Mouse (Mus musculus): ENCODE measurements at regions not wholly inside any gene's neighbourhood (a gene's known extent, or its start where the extent isn't known, plus 50 kb on each side); places are given as distances from the start of the nearest gene placed in this dataset.

DNA sequence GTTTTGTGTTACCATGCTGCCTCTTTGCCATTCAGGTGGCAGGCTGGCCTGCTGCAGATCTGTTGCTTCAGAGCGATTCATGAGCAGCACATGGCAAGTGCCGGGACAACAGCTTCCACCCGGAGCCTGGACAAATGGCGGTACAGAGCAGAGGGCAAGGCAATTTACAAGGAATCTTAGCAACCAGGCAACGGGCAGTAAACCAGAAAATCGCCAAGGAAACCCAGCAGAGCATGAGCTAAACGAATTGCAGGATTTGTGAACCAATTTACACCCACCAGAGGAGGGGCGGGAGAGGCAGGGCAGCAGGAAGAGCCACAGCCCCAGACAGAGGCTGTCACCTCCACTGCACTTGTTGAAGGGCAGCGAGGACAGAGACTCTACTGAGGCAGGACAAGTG is 60.5 kb upstream of the Loxl4 start:
- DNase-seq (ENCODE audit: low spot score in 2 of 2): peak in 1 of 2 experiments; percentile 50

DNA sequence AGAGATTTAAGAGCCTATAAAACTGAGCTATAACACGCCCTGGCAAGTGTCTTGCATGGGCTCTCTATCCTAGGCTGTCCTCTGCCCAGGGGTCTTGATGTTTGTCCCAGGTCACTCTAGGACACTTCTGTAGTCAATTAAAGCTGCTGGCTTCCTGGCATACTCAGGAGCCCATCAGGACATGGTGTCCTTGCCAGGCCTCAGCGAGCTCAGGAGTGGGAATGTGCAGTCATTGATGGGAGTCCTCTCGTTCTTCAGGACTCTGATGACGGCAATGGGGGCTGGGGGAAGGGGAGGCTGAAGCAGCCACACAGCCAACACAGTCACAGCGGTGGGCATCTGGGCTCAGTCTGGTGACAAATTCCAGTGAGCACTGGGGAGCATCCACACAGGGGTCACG is 57.3 kb upstream of the Loxl4 start:
- no peak for DNase-seq (ENCODE audit: low spot score in 2 of 2)

DNA sequence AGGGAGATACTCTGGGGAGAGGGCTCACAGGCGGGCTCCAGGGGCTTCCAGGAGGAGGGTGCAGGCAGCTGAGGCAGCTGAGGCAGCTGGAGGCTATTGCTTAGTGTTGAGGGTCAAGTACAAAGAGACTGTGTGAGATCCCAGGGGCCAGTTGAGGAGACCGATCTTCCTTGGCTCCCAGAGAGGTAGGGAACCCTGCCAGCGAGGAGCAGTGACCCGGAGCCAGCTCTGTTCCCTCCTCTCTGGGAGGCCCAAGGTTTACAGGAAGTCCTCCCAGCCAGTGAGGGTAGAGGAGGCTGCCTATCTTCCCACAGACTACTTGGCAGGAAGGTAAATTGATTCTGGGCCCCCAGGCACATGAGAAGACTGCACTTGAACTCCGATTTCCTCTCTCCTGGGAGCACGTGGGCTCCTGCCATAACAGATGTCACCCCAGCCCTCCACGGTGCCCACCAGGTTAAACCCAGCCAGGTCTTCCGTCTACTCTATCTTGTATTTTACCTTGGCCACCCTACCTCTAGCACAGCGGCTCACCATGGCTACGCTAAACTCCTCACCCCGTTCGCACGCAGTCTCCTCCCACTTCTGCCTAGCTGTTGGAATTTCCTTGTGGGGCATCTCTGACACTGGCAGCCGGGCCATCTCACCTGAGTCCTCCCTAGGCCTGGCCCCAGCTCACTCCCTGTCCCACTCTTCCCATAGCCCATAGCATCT is 55.9 kb upstream of the Loxl4 start:
- no peak for DNase-seq (ENCODE audit: low spot score in 2 of 2)

DNA sequence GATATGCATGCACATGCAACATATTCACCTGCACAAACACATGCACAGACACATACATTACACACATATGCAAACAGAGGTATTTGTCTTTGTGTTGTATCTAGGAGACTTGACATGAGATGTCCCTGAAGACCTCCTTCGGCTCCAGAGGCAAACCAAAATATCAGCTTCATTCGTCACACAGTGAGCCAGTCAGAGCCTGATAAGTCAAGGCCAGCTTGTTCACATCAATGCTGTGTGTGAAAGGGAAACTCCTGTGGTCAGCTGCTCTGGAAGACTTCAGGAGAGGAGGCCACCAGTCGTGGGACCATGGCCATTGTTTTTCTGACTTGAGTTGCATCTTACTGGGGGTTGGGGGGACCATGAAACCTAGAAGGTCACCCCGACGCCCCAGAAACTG is 54.3 kb upstream of the Loxl4 start:
- no peak for DNase-seq (ENCODE audit: low spot score in 2 of 2)

Data from cerebellum, postnatal 4 days (tissue).